Comparison of ENCODE assay signal across 24 mouse cellular contexts in genomic region chr9:35502361-35503000, GRCm38 (mm10). TPM values are rescaled to one million over a fixed set of nuclear protein-coding genes. Genes with fewer than 3 reads are reported as not detected.
A peak's percentile ranks its signal among the peaks of the same experiment; 100 is the strongest.
DNase-seq lines count a peak whose midpoint lies in the region; ATAC-seq lines count a peak whose summit lies in the region.
"Had no signal": no experiment of that assay in that cellular context is flagged by ENCODE, and none has a peak within 500 bp of the region (broad histone marks: within the 10 kb centered on the region; RNA-seq: fewer than 3 reads in every experiment).

No protein-coding gene starts in this region.

- peak; percentile 51 for DNase-seq in heart, adult 11 months
- DNase-seq in heart, adult 18-20 months = no peak
- DNase-seq in left cerebral cortex, adult 9 months (ENCODE audit: low spot score in 2 of 2) = no peak
- DNase-seq in layer of hippocampus, postnatal 10 days (ENCODE audit: low spot score in 2 of 2) = no peak
- DNase-seq: adrenal gland, adult 8-10 months; adrenal gland, postnatal 14 days; adrenal gland, postnatal 36 days; B cell, adult 2 months; cerebellum, adult 18-20 months; cerebellum, adult 8-10 months; cerebellum, adult 9-11 months; cerebellum, postnatal 14 days; cerebellum, postnatal 36 days; forebrain, postnatal 0 days had no signal

- peak; percentile 29; the same call in 1 of the 2 replicates for ATAC-seq in common myeloid progenitor, adult 5-6 weeks (replicated peaks; ENCODE audit: low read depth, poor library complexity, severe bottlenecking)
- peak; percentile 60 for ATAC-seq in megakaryocyte progenitor cell, adult 5-6 weeks (replicated peaks; ENCODE audit: poor library complexity)
- ATAC-seq: activated CD4-positive, CD25-positive, alpha-beta regulatory T cell, adult 4 months; CD4-positive, CD25-positive, alpha-beta regulatory T cell, adult 4 months; forebrain, embryonic 13.5 days; forebrain, embryonic 15.5 days; forebrain, postnatal 0 days; Patski had no signal

RNA-seq across cellular contexts. Expression of gene Gm1113, which starts 15.6 kb away (rescaled TPM):
- total RNA-seq in heart, adult 18-20 months (2021) = not detected
- total RNA-seq in common myeloid progenitor, adult 5-6 weeks (2017) = not detected in 2 replicates
- not detected in 2 replicates for total RNA-seq in megakaryocyte progenitor cell, adult 5-6 weeks (2015)
- not detected in 2 replicates for total RNA-seq in megakaryocyte progenitor cell, adult 5-6 weeks (2017)
- total RNA-seq in layer of hippocampus, postnatal 10 days (2021) = not detected
- total RNA-seq: adrenal gland, adult 18-20 months; adrenal gland, adult 8-10 months; adrenal gland, postnatal 14 days; adrenal gland, postnatal 36 days; CH12.LX; forebrain, postnatal 0 days; G1E had no signal

RNA-seq across cellular contexts. Expression of gene Ddx25, which starts 55.8 kb away (rescaled TPM):
- total RNA-seq in heart, adult 18-20 months (2021) = not detected
- 0.05 and 0.49 TPM in 2 replicates for total RNA-seq in common myeloid progenitor, adult 5-6 weeks (2017)
- total RNA-seq in megakaryocyte progenitor cell, adult 5-6 weeks (2015) = 0.05 TPM in 1 of 2 replicates, not detected in the other
- 0.03 TPM in 1 of 2 replicates, not detected in the other for total RNA-seq in megakaryocyte progenitor cell, adult 5-6 weeks (2017)
- total RNA-seq in layer of hippocampus, postnatal 10 days (2021) = 10 to 100 TPM; 15.2 to 16.1 TPM

RNA-seq across cellular contexts. Expression of gene Pus3, which starts 55.9 kb away (rescaled TPM):
- 1 to 10 TPM; 6.1 to 6.8 TPM for total RNA-seq in heart, adult 18-20 months (2021)
- 36.8 and 45.9 TPM in 2 replicates for total RNA-seq in common myeloid progenitor, adult 5-6 weeks (2017)
- 25.5 and 28.8 TPM in 2 replicates for total RNA-seq in megakaryocyte progenitor cell, adult 5-6 weeks (2015)
- 22.3 and 23.7 TPM in 2 replicates for total RNA-seq in megakaryocyte progenitor cell, adult 5-6 weeks (2017)
- total RNA-seq in layer of hippocampus, postnatal 10 days (2021) = 10 to 100 TPM; 12.0 to 13.4 TPM

Comparison
In these comparisons a context has a peak if more than half of its experiments do, and no peak if none do; other contexts are left out.
1. RNA of gene Ddx25, which starts 55.8 kb away (total RNA-seq): 15.2 to 16.1 TPM in layer of hippocampus, postnatal 10 days; 0.03 to 0.05 TPM in megakaryocyte progenitor cell, adult 5-6 weeks, 0.05 to 0.49 TPM in common myeloid progenitor, adult 5-6 weeks and not detected in heart, adult 18-20 months; every median in the first group is over 10 times any median in the second.